In genomic region chr1:123467729-123468128, GRCm38 (mm10) we compare ENCODE assay signal across 13 mouse cellular contexts.
"Had no signal": no experiment of that assay in that cellular context is flagged by ENCODE, and none has a peak within 500 bp of the region (broad histone marks: within the 10 kb centered on the region; RNA-seq: fewer than 3 reads in every experiment).

No protein-coding gene starts in this region.

- H3K4me3 ChIP-seq: hindbrain, embryonic 15.5 days; layer of hippocampus, adult 2 months; limb, embryonic 12.5 days; liver, embryonic 13.5 days; lung, embryonic 15.5 days; midbrain, embryonic 12.5 days; stomach, embryonic 15.5 days had no signal

- H3K9me3 ChIP-seq: hindbrain, embryonic 15.5 days; limb, embryonic 12.5 days; liver, embryonic 13.5 days; lung, embryonic 15.5 days; midbrain, embryonic 12.5 days; stomach, embryonic 15.5 days had no signal

- H3K4me1 ChIP-seq: hindbrain, embryonic 15.5 days; limb, embryonic 12.5 days; liver, embryonic 13.5 days; lung, embryonic 15.5 days; midbrain, embryonic 12.5 days; stomach, embryonic 15.5 days had no signal

- H3K9ac ChIP-seq: hindbrain, embryonic 15.5 days; limb, embryonic 12.5 days; liver, embryonic 13.5 days; lung, embryonic 15.5 days; midbrain, embryonic 12.5 days; stomach, embryonic 15.5 days had no signal

- DNase-seq: liver, embryonic 13.5 days; lung, postnatal 14 days; right cerebral cortex, postnatal 14 days; thymus, adult 2 months; thymus, postnatal 36 days had no signal

- H3K27me3 ChIP-seq: hindbrain, embryonic 15.5 days; limb, embryonic 12.5 days; liver, embryonic 13.5 days; lung, embryonic 15.5 days; midbrain, embryonic 12.5 days; stomach, embryonic 15.5 days had no signal

- ATAC-seq: intestine, embryonic 16.5 days; midbrain, embryonic 16.5 days had no signal

- H3K4me2 ChIP-seq: hindbrain, embryonic 15.5 days; limb, embryonic 12.5 days; liver, embryonic 13.5 days; lung, embryonic 15.5 days; midbrain, embryonic 12.5 days; stomach, embryonic 15.5 days had no signal

- H3K27ac ChIP-seq: hindbrain, embryonic 15.5 days; layer of hippocampus, adult 2 months; limb, embryonic 12.5 days; liver, embryonic 13.5 days; lung, embryonic 15.5 days; midbrain, embryonic 12.5 days; stomach, embryonic 15.5 days had no signal

- H3K36me3 ChIP-seq: hindbrain, embryonic 15.5 days; limb, embryonic 12.5 days; liver, embryonic 13.5 days; lung, embryonic 15.5 days; midbrain, embryonic 12.5 days; stomach, embryonic 15.5 days had no signal
